Mouse (Mus musculus) kidney, postnatal 25 days (tissue): Measurements from ENCODE around the gene Ssb.
A peak's percentile ranks its signal among the peaks of the same experiment; 100 is the strongest.
"Not testable (repeated sequence)": the region's sequence is repeated elsewhere in the genome, so short reads cannot be mapped to it uniquely, and the experiment has no call there.

Source experiments
- DNase-seq, 2 experiments: peaks; one replicate each; pipeline ENCODE4 v3.0.0; 2021; ENCODE audit warnings: mixed read lengths in 2 of 2

Gene Ssb

GRCm38 (mm10) chr2:69883990-69884391 is 22.6 kb downstream of the Ssb start:
- no peak for DNase-seq

GRCm38 (mm10) chr2:69884581-69884980 is 23.2 kb downstream of the Ssb start:
- DNase-seq, result no peak

- no peak for DNase-seq
Measured at GRCm38 (mm10) chr2:69885050-69885449, 23.7 kb downstream of the Ssb start.

GRCm38 (mm10) chr2:69885451-69886305 is 24.3 kb downstream of the Ssb start, which contains the start of gene Mettl5:
TSS of gene Mettl5 (minus strand) at chr2:69885615.
- peak; percentile 91 to 93 for DNase-seq

- no peak for DNase-seq
Measured at GRCm38 (mm10) chr2:69888957-69889356, 27.6 kb downstream of the Ssb start.

GRCm38 (mm10) chr2:69890843-69891242 is 29.5 kb downstream of the Ssb start:
- no peak for DNase-seq

- no peak for DNase-seq
Measured at GRCm38 (mm10) chr2:69893145-69893544, 31.8 kb downstream of the Ssb start.

- no peak for DNase-seq
Measured at GRCm38 (mm10) chr2:69893891-69894290, 32.5 kb downstream of the Ssb start.

- DNase-seq, result peak in 1 of 2 experiments; percentile 10
Measured at GRCm38 (mm10) chr2:69895502-69896223, 34.3 kb downstream of the Ssb start.

GRCm38 (mm10) chr2:69896224-69896581 is 34.8 kb downstream of the Ssb start:
- no peak for DNase-seq

- DNase-seq, result peak; percentile 99
Measured at GRCm38 (mm10) chr2:69897039-69897617, 35.8 kb downstream of the Ssb start, which contains the start of gene Ubr3. TSS of gene Ubr3 (plus strand) at chr2:69897246.

- peak; percentile 65 to 74 for DNase-seq
Measured at GRCm38 (mm10) chr2:69897618-69898575, 36.5 kb downstream of the Ssb start.

GRCm38 (mm10) chr2:69903541-69903940 is 42.2 kb downstream of the Ssb start:
- no peak for DNase-seq

- DNase-seq, result not testable (repeated sequence)
Measured at GRCm38 (mm10) chr2:69907394-69907793, 46.0 kb downstream of the Ssb start.

- no peak for DNase-seq
Measured at GRCm38 (mm10) chr2:69912801-69913200, 51.4 kb downstream of the Ssb start.

GRCm38 (mm10) chr2:69917301-69917700 is 55.9 kb downstream of the Ssb start:
- DNase-seq, result no peak
